ENCODE assay signal across 22 mouse cellular contexts in genomic region chr12:52849297-52849696, GRCm38 (mm10).
"Had no signal": no experiment of that assay in that cellular context is flagged by ENCODE, and none has a peak within 500 bp of the region (broad histone marks: within the 10 kb centered on the region; RNA-seq: fewer than 3 reads in every experiment).

No protein-coding gene starts in this region.

- H3K36me3 ChIP-seq: limb, embryonic 12.5 days; limb, embryonic 15.5 days; midbrain, embryonic 10.5 days; midbrain, embryonic 13.5 days; neural tube, embryonic 13.5 days; stomach, embryonic 15.5 days had no signal

- H3K9me3 ChIP-seq: limb, embryonic 12.5 days; limb, embryonic 15.5 days; megakaryocyte, embryonic 14.5 days; midbrain, embryonic 10.5 days; midbrain, embryonic 13.5 days; neural tube, embryonic 13.5 days; stomach, embryonic 15.5 days had no signal

- H3K4me2 ChIP-seq: limb, embryonic 12.5 days; limb, embryonic 15.5 days; liver, embryonic 11.5 days; lung, embryonic 14.5 days; midbrain, embryonic 13.5 days; neural tube, embryonic 13.5 days; stomach, embryonic 15.5 days had no signal

- H3K27me3 ChIP-seq: limb, embryonic 12.5 days; limb, embryonic 15.5 days; megakaryocyte, embryonic 14.5 days; midbrain, embryonic 13.5 days; neural tube, embryonic 13.5 days; stomach, embryonic 15.5 days had no signal

- H3K4me1 ChIP-seq: limb, embryonic 15.5 days; megakaryocyte, embryonic 14.5 days had no signal

- H3K9ac ChIP-seq: limb, embryonic 12.5 days; limb, embryonic 15.5 days; liver, embryonic 14.5 days; liver, postnatal 0 days; lung, embryonic 14.5 days; midbrain, embryonic 13.5 days; neural tube, embryonic 13.5 days; stomach, embryonic 15.5 days had no signal

- DNase-seq: kidney, adult 9 months; kidney, postnatal 25 days; layer of hippocampus, adult 9-11 months; liver, postnatal 0 days; lung, embryonic 14.5 days; retina, postnatal 1 day; right cerebral cortex, postnatal 25 days; spleen, adult 18-20 months; thymus, postnatal 25 days had no signal

- ATAC-seq: lung, postnatal 0 days; midbrain, embryonic 13.5 days had no signal

- H3K27ac ChIP-seq: kidney, postnatal 0 days; limb, embryonic 12.5 days; limb, embryonic 15.5 days; liver, embryonic 14.5 days; stomach, embryonic 15.5 days had no signal

- H3K4me3 ChIP-seq: layer of hippocampus, adult 2 months; limb, embryonic 12.5 days; limb, embryonic 15.5 days; megakaryocyte, embryonic 14.5 days; midbrain, embryonic 10.5 days; midbrain, embryonic 13.5 days; myocyte; neural tube, embryonic 13.5 days; stomach, embryonic 15.5 days had no signal
